Mouse (Mus musculus): ENCODE data around the gene Tead4. TPM values are rescaled to one million over a fixed set of nuclear protein-coding genes. Genes with fewer than 3 reads are reported as not detected.

Tead4 gene
- total RNA-seq, 2 experiments from 2014 or later = 4.4 to 4.6 TPM

Other genes starting within 250 kb of the Tead4 start
- gene Tspan9, start 157.2 kb downstream of the Tead4 start, total RNA-seq (2021) = 10 to 100 TPM; 55.8 to 66.3 TPM
- 10 to 100 TPM; 24.2 to 27.2 TPM for gene Tulp3, start 55.0 kb upstream of the Tead4 start, total RNA-seq (2021)
- gene Rhno1, start 62.1 kb upstream of the Tead4 start, total RNA-seq (2021) = 10 to 100 TPM; 21.7 to 30.1 TPM
- 10 to 100 TPM; 15.3 to 16.6 TPM for gene Foxm1, start 62.1 kb upstream of the Tead4 start, total RNA-seq (2021)
- not detected for gene Tex52, start 74.6 kb upstream of the Tead4 start, total RNA-seq (2021)
- gene Gm44596, start 74.7 kb upstream of the Tead4 start, total RNA-seq (2021) = not detected
- 1 to 10 TPM; 3.0 to 4.7 TPM for gene Nrip2, start 98.5 kb upstream of the Tead4 start, total RNA-seq (2021)
- 10 to 100 TPM; 19.2 to 19.9 TPM for gene Itfg2, start 124.1 kb upstream of the Tead4 start, total RNA-seq (2021)
- gene Fkbp4, start 137.9 kb upstream of the Tead4 start, total RNA-seq (2021) = 100 to 1,000 TPM; 170 to 173 TPM
- gene Pzp, start 225.9 kb upstream of the Tead4 start, total RNA-seq (2021) = 100 to 1,000 TPM; 288 to 650 TPM

Data from adrenal gland, postnatal 10 days (tissue).